Mouse (Mus musculus) G1E-ER4 (cell line): ENCODE measurements around the gene Fam185a. TPM values are rescaled to one million over a fixed set of nuclear protein-coding genes. Genes with fewer than 3 reads are reported as not detected.

Source experiments
- GATA1 ChIP-seq: IDR thresholded peaks from one replicate; pipeline ENCODE4 v1.8.0; 2012; ENCODE audit warnings: low read length, inconsistent platforms
- polyA plus RNA-seq: library from polyadenylated mRNA; stranded (reverse); fragments of >175 nt; gene quantifications from 2 replicates; pipeline ENCODE4 v1.2.3, GENCODE M21; 2012

Gene Fam185a
- polyA plus RNA-seq = 3.8 and 4.0 TPM in 2 replicates

- no peak for TF ChIP-seq GATA1
Measured at GRCm38 (mm10) chr5:21424614-21425602, at the start of gene Fam185a, which contains the start of gene Ccdc146. Gene Fam185a, plus strand, starts transcription at chr5:21424958. Gene Ccdc146, minus strand, starts transcription at chr5:21424677.

GRCm38 (mm10) chr5:21376935-21377334, 47.8 kb upstream of the Fam185a start:
- TF ChIP-seq GATA1 = no peak

- no peak for TF ChIP-seq GATA1
Measured at GRCm38 (mm10) chr5:21378397-21378796, 46.4 kb upstream of the Fam185a start.

GRCm38 (mm10) chr5:21381986-21382385, 42.8 kb upstream of the Fam185a start:
- TF ChIP-seq GATA1 = no peak

- TF ChIP-seq GATA1 = no peak
Measured at GRCm38 (mm10) chr5:21382678-21383077, 42.1 kb upstream of the Fam185a start.

GRCm38 (mm10) chr5:21383392-21384251, 41.1 kb upstream of the Fam185a start:
- TF ChIP-seq GATA1 = no peak

GRCm38 (mm10) chr5:21384252-21384960, 40.4 kb upstream of the Fam185a start:
- TF ChIP-seq GATA1 = no peak

- TF ChIP-seq GATA1 = no peak
Measured at GRCm38 (mm10) chr5:21384976-21385375, 39.8 kb upstream of the Fam185a start.

GRCm38 (mm10) chr5:21386432-21386831, 38.3 kb upstream of the Fam185a start:
- TF ChIP-seq GATA1 = no peak

- no peak for TF ChIP-seq GATA1
Measured at GRCm38 (mm10) chr5:21387340-21387739, 37.4 kb upstream of the Fam185a start.

- TF ChIP-seq GATA1 = no peak
Measured at GRCm38 (mm10) chr5:21388855-21389254, 35.9 kb upstream of the Fam185a start.

GRCm38 (mm10) chr5:21391616-21392384, 33.0 kb upstream of the Fam185a start:
- no peak for TF ChIP-seq GATA1

- no peak for TF ChIP-seq GATA1
Measured at GRCm38 (mm10) chr5:21394562-21394961, 30.2 kb upstream of the Fam185a start.

GRCm38 (mm10) chr5:21395205-21395840, 29.4 kb upstream of the Fam185a start:
- TF ChIP-seq GATA1 = no peak

- peak; percentile 91 for TF ChIP-seq GATA1
Measured at GRCm38 (mm10) chr5:21411261-21411666, 13.5 kb upstream of the Fam185a start.
